Mouse (Mus musculus): Measurements from ENCODE around the gene Smap2. TPM values are rescaled to one million over a fixed set of nuclear protein-coding genes. Genes with fewer than 3 reads are reported as not detected.

Smap2 gene
- polyA plus RNA-seq, 1 experiment, result 88.9 TPM

DNA sequence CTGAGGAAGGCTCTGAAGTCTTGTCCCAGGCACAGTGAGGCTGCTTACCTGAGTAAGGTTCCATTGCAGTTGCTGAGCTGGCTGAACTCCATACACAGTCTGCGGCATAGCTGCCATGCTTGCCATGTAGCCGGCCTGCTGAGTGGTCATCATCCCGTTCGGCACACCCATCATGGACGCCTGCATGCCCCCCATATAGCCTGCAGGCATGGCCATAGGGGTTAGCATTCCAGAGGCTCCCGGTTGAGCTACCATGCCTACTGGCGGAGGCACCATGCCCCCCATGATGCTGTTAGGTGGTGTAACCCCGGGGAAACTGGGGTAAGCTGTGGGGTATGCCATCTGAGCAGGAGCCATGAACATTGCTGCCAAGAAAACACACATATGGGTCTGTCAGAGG, 45.2 kb downstream of the Smap2 start:
- Histone ChIP-seq H3K36me3 (ENCODE audit: control insufficient read depth, insufficient read depth, low read length) (peaks cover 51% of the 10 kb centered on the region), H3K27me3 (ENCODE audit: control insufficient read depth, insufficient read depth, low read length) (no peaks in the 10 kb centered on the region), H3K27ac (ENCODE audit: control insufficient read depth, insufficient read depth, low read length) (no peak overlapping the region), H3K4me3 (ENCODE audit: control insufficient read depth, insufficient read depth, low read length) (no peak overlapping the region), H3K4me1 (replicated peaks; ENCODE audit: control insufficient read depth, insufficient read depth, low read length) (peaks cover 18% of the 10 kb centered on the region)
- TF ChIP-seq POLR2A (IDR thresholded peaks at IDR 0.05; ENCODE audit: control insufficient read depth, extremely low read depth, insufficient read depth, low read length, poor library complexity) (no peak), CTCF (IDR thresholded peaks at IDR 0.05; ENCODE audit: borderline replicate concordance, control insufficient read depth, extremely low read depth, insufficient read depth, low read length, poor library complexity) (no peak)
- DNase-seq, result no peak
- WGBS, result 96% methylated on average over 8 of the region's 8 CpGs

DNA sequence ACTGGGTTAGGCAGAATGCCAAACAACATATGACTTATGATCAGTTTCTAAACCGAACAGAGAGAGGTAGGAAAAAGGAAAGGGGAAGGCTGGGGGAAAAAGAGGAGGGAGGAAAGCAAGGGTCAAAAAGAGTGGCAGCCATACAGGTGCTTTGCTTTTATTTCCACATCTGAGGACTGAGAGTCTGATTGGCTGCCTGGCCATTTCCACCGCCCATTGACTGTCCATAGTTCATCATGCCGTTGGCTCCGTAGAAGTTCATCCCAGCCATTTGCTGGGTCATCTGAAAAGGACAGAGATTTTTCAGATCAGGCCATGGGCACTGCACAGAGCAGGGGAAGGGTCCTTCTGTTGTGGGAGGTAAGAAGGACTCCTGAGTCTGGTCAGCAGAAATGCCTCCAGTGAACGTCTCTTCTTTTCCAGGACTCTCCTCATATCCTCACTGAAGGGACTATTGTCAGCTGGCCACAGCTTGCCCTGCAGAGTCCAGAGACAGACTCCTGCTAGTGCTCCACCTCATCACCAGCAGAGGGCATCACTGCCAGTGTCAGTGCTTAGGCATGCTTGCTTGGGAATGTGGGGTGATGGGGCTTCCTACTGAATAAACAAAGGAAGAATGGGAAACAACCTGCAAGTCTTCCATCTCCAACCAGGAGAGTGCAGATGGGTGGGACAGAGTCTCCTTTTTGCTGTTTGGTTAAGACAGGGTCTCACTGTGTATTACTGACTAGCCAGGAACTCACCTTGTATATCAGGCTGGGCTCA, 47.5 kb downstream of the Smap2 start:
- DNase-seq, result peak; percentile 52
- H3K36me3 ChIP-seq (ENCODE audit: control insufficient read depth, insufficient read depth, low read length), result peaks cover 51% of the 10 kb centered on the region
- TF ChIP-seq POLR2A (IDR thresholded peaks at IDR 0.05; ENCODE audit: control insufficient read depth, extremely low read depth, insufficient read depth, low read length, poor library complexity) (no peak), CTCF (IDR thresholded peaks at IDR 0.05; ENCODE audit: borderline replicate concordance, control insufficient read depth, extremely low read depth, insufficient read depth, low read length, poor library complexity) (peak; percentile 49; the same call in 1 of the 2 replicates)
- H3K4me1 ChIP-seq (replicated peaks; ENCODE audit: control insufficient read depth, insufficient read depth, low read length), result peaks cover 9% of the 10 kb centered on the region
- H3K4me3 ChIP-seq (ENCODE audit: control insufficient read depth, insufficient read depth, low read length), result no peak overlapping the region
- 95% methylated on average over 5 of the region's 5 CpGs for WGBS
- H3K27ac ChIP-seq (ENCODE audit: control insufficient read depth, insufficient read depth, low read length), result no peak overlapping the region
- no peaks in the 10 kb centered on the region for H3K27me3 ChIP-seq (ENCODE audit: control insufficient read depth, insufficient read depth, low read length)

DNA sequence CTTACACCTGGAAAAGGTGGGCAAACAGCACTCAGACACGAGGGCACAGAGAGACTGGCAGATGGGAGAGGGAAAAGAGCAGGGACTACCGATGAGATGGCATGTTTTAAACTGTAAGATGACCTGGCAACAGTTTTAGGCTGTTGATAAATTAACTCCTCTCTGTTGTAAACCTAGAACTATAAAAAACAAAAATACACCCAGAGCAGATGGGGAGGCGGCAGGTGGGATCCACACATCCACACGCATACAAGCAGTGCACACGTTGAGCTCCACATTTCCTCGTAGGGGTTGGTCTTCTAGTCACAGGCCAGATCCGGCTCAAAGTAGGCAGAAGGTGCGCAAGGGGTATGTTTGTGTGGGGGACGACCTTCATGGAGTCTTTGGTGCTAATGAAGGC, 48.6 kb downstream of the Smap2 start:
- Histone ChIP-seq H3K4me1 (replicated peaks; ENCODE audit: control insufficient read depth, insufficient read depth, low read length) (peaks cover 5% of the 10 kb centered on the region), H3K4me3 (ENCODE audit: control insufficient read depth, insufficient read depth, low read length) (no peak overlapping the region), H3K27me3 (ENCODE audit: control insufficient read depth, insufficient read depth, low read length) (no peaks in the 10 kb centered on the region), H3K36me3 (ENCODE audit: control insufficient read depth, insufficient read depth, low read length) (peaks cover 51% of the 10 kb centered on the region), H3K27ac (ENCODE audit: control insufficient read depth, insufficient read depth, low read length) (no peak overlapping the region)
- TF ChIP-seq POLR2A (IDR thresholded peaks at IDR 0.05; ENCODE audit: control insufficient read depth, extremely low read depth, insufficient read depth, low read length, poor library complexity) (no peak), CTCF (IDR thresholded peaks at IDR 0.05; ENCODE audit: borderline replicate concordance, control insufficient read depth, extremely low read depth, insufficient read depth, low read length, poor library complexity) (no peak)
- no peak for DNase-seq
- WGBS, result 97% methylated on average over 9 of the region's 9 CpGs

DNA sequence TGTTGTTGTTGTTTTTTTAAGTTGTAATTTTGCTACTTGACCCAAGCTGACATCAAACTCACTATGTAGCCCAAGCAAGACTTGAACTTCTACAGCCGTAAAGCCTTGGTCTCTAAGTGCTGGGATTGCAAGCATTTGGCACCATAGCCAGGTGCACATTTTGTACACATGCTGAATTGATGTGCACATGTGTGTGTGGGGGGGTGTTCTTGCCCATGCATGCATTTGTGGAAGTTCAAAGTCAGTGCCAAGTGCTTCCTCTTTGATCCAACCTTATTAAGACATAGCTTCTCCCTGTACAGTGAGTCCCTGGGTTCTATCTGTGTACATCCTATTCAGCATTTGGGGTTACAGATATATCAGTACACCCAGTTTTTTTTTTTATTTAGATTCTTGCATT, 61.5 kb downstream of the Smap2 start:
- no peak for DNase-seq
- H3K27ac ChIP-seq (ENCODE audit: control insufficient read depth, insufficient read depth, low read length), result no peak overlapping the region

GRCm38 (mm10) chr4:120953667-120954066, 63.4 kb downstream of the Smap2 start:
- no peak for DNase-seq
- Histone ChIP-seq H3K27ac (ENCODE audit: control insufficient read depth, insufficient read depth, low read length) (no peak overlapping the region), H3K4me1 (replicated peaks; ENCODE audit: control insufficient read depth, insufficient read depth, low read length) (peaks cover 15% of the 10 kb centered on the region), H3K36me3 (ENCODE audit: control insufficient read depth, insufficient read depth, low read length) (no peaks in the 10 kb centered on the region), H3K4me3 (ENCODE audit: control insufficient read depth, insufficient read depth, low read length) (no peak overlapping the region), H3K27me3 (ENCODE audit: control insufficient read depth, insufficient read depth, low read length) (no peaks in the 10 kb centered on the region)
- no peak for TF ChIP-seq POLR2A (IDR thresholded peaks at IDR 0.05; ENCODE audit: control insufficient read depth, extremely low read depth, insufficient read depth, low read length, poor library complexity)
- TF ChIP-seq CTCF (IDR thresholded peaks at IDR 0.05; ENCODE audit: borderline replicate concordance, control insufficient read depth, extremely low read depth, insufficient read depth, low read length, poor library complexity), result no peak
- 97% methylated on average over 1 of the region's 1 CpGs for WGBS

More for the DNA sequence above, 61.5 kb downstream of the Smap2 start:
- H3K4me3 ChIP-seq (ENCODE audit: control insufficient read depth, insufficient read depth, low read length), result no peak overlapping the region
- H3K36me3 ChIP-seq (ENCODE audit: control insufficient read depth, insufficient read depth, low read length), result no peaks in the 10 kb centered on the region
- no peaks in the 10 kb centered on the region for H3K27me3 ChIP-seq (ENCODE audit: control insufficient read depth, insufficient read depth, low read length)
- no peak for TF ChIP-seq CTCF (IDR thresholded peaks at IDR 0.05; ENCODE audit: borderline replicate concordance, control insufficient read depth, extremely low read depth, insufficient read depth, low read length, poor library complexity)
- no peak for TF ChIP-seq POLR2A (IDR thresholded peaks at IDR 0.05; ENCODE audit: control insufficient read depth, extremely low read depth, insufficient read depth, low read length, poor library complexity)
- peaks cover 10% of the 10 kb centered on the region for H3K4me1 ChIP-seq (replicated peaks; ENCODE audit: control insufficient read depth, insufficient read depth, low read length)
- WGBS, result 97% methylated on average over 1 of the region's 1 CpGs

GRCm38 (mm10) chr4:120953038-120953437, 64.0 kb downstream of the Smap2 start:
- H3K36me3 ChIP-seq (ENCODE audit: control insufficient read depth, insufficient read depth, low read length), result no peaks in the 10 kb centered on the region
- H3K4me3 ChIP-seq (ENCODE audit: control insufficient read depth, insufficient read depth, low read length), result no peak overlapping the region
- no peak overlapping the region for H3K27ac ChIP-seq (ENCODE audit: control insufficient read depth, insufficient read depth, low read length)
- DNase-seq, result no peak
- WGBS, result 59% methylated on average over 4 of the region's 4 CpGs
- no peak for TF ChIP-seq POLR2A (IDR thresholded peaks at IDR 0.05; ENCODE audit: control insufficient read depth, extremely low read depth, insufficient read depth, low read length, poor library complexity)
- TF ChIP-seq CTCF (IDR thresholded peaks at IDR 0.05; ENCODE audit: borderline replicate concordance, control insufficient read depth, extremely low read depth, insufficient read depth, low read length, poor library complexity), result no peak
- H3K27me3 ChIP-seq (ENCODE audit: control insufficient read depth, insufficient read depth, low read length), result no peaks in the 10 kb centered on the region
- peaks cover 15% of the 10 kb centered on the region for H3K4me1 ChIP-seq (replicated peaks; ENCODE audit: control insufficient read depth, insufficient read depth, low read length)
